Mouse (Mus musculus): ENCODE measurements around the gene Sarm1.
"Not testable (repeated sequence)": the region's sequence is repeated elsewhere in the genome, so short reads cannot be mapped to it uniquely, and the experiment has no call there.

Sarm1 gene

GRCm38 (mm10) chr11:78497544-78498522 lies at the start of gene Sarm1:
Gene Sarm1 (minus strand): TSS chr11:78497754.
- peak; percentile 99 for DNase-seq (ENCODE audit: low read depth, low spot score)

GRCm38 (mm10) chr11:78545181-78545580 lies 47.6 kb upstream of the Sarm1 start:
- DNase-seq (ENCODE audit: low read depth, low spot score), result no peak

DNA sequence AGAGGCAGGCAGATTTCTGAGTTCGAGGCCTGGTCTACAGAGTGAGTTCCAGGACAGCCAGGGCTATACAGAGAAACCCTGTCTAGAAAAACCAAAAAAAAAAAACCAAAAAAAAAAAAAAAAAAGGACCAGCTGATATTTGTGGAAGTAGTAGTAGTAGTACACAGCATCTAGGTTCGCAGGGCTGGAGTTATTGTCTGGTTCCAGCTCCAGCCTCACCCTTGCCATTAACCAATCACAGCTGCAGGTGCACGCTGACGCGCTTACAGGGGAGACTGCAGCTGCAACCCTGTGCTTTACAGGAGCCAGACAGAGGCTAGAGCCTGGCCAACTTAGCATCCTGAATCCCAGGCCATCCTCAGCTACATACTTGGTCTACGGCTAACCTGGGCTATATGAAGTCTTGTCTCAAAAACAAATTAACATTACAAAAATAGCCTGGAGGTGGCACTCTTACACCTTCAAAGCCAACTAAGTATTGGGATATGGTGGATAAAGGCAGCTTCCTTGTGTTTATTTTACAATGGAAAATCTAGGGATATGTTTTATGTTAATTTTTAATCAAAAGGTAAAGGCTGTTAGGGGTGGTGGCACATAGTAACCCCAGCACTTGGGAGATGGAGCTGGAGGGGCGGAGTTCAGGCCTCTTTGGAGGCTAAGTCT lies 47.0 kb upstream of the Sarm1 start:
- DNase-seq (ENCODE audit: low read depth, low spot score), result no peak

DNA sequence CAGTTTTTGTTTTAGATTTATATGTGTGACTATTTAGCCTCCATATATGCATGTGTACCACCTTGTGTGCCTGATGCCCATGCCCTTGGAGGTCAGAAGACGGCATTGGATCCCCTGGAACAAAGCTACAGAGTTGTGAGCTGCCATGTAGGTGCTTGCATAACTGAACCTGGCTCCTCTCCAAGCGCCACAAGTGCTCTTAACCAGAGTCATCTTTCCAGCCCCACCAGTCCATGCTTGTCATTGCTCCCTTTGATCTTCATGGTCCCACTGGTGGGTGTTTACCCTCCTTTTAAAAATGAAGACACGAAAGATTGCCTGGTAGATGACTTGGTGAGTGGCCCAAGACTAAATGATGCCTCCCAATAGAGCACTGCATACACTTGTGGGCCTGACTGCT lies 42.8 kb upstream of the Sarm1 start:
- no peak for DNase-seq (ENCODE audit: low read depth, low spot score)

GRCm38 (mm10) chr11:78536690-78537084 lies 39.1 kb upstream of the Sarm1 start:
- DNase-seq (ENCODE audit: low read depth, low spot score), result no peak

GRCm38 (mm10) chr11:78536080-78536689 lies 38.6 kb upstream of the Sarm1 start, which contains the start of the genes Tnfaip1 and Ift20:
Gene Tnfaip1 (minus strand): TSS chr11:78536332.
Gene Ift20 (plus strand): TSS chr11:78536361.
- peak; percentile 100 for DNase-seq (ENCODE audit: low read depth, low spot score)

DNA sequence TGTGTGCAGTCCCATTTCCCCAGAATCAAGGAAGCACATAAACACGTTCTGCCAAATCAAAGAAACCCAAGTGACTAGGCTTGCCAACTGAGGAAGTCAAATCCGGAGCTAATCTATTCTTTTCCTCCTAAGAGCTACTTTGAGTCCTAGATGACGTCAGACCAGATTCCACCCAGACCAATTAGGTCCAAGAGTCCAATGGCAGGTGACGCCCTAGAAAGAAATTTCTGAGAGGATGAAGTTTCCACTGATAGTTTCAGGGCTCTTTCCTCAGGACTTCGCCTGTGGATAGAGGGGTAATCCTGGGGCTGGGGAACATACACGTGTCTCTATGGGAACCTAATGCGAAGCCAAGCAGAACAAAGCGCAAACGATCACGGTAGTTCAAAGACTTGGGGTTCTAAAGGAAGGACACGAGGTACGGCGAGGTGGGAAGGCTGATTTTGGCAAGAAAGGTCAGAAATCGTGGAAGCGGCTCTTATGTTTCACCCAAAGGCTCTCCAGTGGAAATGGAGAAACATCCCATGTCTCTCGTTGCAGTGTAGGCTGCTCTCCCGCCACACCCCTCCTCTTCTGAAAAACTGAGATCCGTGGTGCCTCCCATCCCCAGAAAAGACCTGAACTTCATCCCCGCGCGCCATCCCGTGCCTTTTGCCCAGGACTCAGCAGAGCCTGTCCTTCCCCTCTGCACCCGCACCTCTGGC lies 38.0 kb upstream of the Sarm1 start:
- DNase-seq (ENCODE audit: low read depth, low spot score), result peak; percentile 65

DNA sequence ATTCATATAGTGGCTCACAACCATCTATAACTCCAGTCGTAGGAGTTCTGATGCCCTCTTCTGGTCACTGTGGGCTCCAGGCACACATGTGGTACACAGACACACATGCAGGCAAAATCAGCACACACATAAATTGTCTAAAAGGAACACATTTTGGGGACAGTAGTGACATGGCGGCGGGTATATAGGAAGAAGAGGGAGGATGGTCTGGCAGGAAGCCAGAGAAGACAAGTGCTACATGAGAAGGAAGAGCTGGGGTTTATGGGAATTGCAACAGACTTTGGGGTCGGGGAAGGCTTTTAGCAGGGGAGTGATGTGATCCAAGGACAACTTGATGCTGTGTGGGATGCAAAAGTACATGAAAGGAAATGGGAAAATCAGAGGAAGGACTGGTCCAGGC lies 37.0 kb upstream of the Sarm1 start:
- DNase-seq (ENCODE audit: low read depth, low spot score), result no peak

DNA sequence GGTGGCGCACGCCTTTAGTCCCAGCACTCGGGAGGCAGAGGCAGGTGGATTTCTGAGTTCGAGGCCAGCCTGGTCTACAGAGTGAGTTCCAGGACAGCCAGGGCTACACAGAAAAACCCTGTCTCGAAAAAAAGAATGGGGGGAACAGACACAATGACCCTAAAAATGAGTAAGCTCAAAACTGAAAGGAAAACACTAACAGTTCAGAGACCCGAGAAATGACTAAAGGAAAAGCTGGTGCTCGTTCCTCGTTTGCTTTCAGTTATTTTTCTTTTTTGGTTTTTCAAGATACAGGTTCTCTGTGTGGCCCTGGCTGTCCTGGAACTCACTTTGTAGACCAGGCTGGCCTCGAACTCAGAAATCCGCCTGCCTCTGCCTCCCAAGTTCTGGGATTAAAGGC lies 34.0 kb upstream of the Sarm1 start:
- DNase-seq (ENCODE audit: low read depth, low spot score), result not testable (repeated sequence)

DNA sequence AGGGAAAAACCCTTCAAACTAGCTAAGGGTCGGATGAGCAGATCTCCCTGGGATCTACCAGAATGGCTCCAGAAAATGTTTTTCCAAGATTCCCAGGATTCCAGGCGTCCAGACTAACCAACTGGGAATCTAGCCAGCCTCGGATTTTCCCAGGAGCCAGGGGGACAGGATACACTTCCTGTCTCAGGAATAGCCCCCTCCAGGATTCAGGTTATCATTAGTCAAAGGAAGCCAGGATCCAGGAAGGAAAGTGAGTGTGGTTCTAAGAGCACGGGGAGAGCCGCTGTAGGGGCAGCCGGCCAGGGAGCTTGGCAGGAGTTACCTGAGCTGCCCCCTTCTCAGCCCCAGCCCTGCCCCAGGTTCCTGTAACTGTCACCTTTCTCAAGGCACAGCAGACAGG lies 33.5 kb upstream of the Sarm1 start:
- DNase-seq (ENCODE audit: low read depth, low spot score), result no peak

- DNase-seq (ENCODE audit: low read depth, low spot score), result no peak
These were observed 32.4 kb upstream of the Sarm1 start for GRCm38 (mm10) chr11:78530001-78530400.

DNA sequence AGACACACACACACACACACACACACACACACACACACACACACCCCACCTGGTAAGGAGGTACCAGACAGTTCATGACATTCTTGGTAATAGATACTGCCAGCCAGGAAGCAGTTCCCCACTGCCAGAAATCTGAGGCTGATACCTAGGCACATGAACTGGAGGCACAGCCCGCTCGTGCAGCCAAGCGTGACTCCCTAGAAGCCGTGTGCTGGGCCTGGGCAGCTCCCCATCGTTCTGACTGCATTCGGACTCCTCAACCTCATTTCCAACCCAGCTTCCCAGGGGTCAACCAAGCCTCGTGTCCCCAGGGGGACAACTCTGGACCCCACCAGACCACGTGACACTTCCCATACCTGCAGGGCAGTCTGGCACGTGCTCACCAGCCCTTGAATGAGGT lies 31.2 kb upstream of the Sarm1 start:
- DNase-seq (ENCODE audit: low read depth, low spot score), result no peak

GRCm38 (mm10) chr11:78524838-78525237 lies 27.3 kb upstream of the Sarm1 start:
- no peak for DNase-seq (ENCODE audit: low read depth, low spot score)

DNA sequence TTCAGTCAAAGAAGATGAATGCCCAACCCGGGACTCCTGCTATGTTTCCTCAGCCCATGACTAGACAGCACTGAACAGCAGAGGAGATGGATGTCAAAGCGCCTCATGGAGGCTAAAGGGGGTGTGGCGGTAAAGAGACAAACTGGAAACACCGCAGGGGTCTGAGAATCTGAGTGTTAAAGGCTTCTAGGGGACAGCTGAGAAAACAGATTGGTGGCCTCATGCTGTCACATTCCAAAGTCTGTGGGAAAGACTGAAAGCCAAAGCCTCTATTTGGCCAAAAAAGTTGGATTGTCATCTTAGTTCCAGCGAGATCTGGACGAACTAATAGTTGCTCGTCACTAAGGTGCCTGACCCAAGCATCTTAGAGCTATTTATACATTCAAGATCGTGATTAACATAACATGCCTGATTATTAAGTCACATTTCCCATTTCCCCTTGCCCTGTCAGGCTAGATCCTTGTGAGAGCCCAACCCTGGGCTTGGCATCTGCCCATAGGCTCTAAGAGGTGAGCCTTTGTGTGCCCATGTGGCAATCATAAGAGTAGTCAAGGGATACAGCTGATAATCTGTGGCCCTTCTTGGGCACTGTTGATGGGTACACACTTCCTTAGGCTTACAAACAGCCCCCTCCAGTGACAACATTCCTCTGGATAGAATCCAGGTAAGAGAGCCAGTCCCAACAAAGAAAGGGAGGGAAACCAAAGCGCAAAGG lies 25.8 kb upstream of the Sarm1 start:
- DNase-seq (ENCODE audit: low read depth, low spot score), result peak; percentile 35

GRCm38 (mm10) chr11:78522481-78522997 lies 25.0 kb upstream of the Sarm1 start:
- DNase-seq (ENCODE audit: low read depth, low spot score), result peak; percentile 40

- no peak for DNase-seq (ENCODE audit: low read depth, low spot score)
These were observed 24.3 kb upstream of the Sarm1 start for GRCm38 (mm10) chr11:78521880-78522279.

GRCm38 (mm10) chr11:78518931-78519330 lies 21.4 kb upstream of the Sarm1 start:
- no peak for DNase-seq (ENCODE audit: low read depth, low spot score)

- no peak for DNase-seq (ENCODE audit: low read depth, low spot score)
These were observed 18.2 kb upstream of the Sarm1 start for GRCm38 (mm10) chr11:78515549-78516325.

DNA sequence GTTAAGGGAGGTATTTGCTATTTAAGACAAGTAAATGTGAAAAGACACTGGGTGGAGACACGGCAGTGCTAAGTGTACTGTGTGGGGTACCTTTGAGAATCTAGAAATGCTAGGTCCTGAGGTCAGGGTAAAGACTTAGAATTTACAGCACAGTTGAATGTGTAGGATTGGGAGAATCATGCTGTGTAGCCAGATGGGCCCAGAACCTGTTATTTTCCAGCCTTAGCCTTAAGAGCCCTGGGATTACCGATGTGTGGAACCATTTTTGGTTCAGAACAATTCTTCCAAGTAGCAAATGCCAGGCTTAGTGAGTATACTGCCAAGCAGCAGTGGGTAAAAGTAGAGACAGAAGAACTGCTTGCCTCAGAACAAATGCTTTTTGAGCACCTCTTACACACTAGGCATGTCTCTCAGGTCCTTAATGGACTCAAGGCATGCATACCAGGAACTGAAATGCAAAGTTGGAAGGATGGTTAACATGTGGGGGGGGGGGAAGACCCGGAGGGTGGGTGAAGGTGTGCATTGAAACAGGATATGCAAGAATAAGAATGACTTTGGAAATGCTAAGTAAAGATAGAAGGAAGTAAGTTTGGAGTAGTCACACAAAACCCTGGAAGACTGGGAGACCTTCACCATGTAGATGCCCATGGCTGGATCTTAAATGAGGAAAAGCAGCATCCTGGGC lies 15.7 kb upstream of the Sarm1 start:
- DNase-seq (ENCODE audit: low read depth, low spot score), result peak; percentile 73
